Mouse (Mus musculus) limb, embryonic 13.5 days (tissue): ENCODE results near the gene March5. TPM values are rescaled to one million over a fixed set of nuclear protein-coding genes. Genes with fewer than 3 reads are reported as not detected.
A peak's percentile ranks its signal among the peaks of the same experiment; 100 is the strongest.
"Not testable (repeated sequence)": the region's sequence is repeated elsewhere in the genome, so short reads cannot be mapped to it uniquely, and the experiment has no call there.

ENCODE experiments used
- ATAC-seq: fragments of 200-750 bp; cut with Nextera tagmentation; 2 replicates; pipeline ENCODE4 v1.8.0; 2017; ENCODE audit warnings: low read depth, moderate number of reproducible peaks, moderate TSS enrichment; ENCODE audit not compliant: low FRiP score
- H3K27ac ChIP-seq: fragments of 300-500 bp; sonication (generic); 2 replicates; pipeline ENCODE4 v1.5.1; 2015; ENCODE audit warnings: inconsistent platforms, mild to moderate bottlenecking, moderate library complexity
- H3K27me3 ChIP-seq: fragments of 300-500 bp; sonication (generic); 2 replicates; pipeline ENCODE4 v1.6.1; 2015; ENCODE audit warnings: mild to moderate bottlenecking, inconsistent platforms
- H3K36me3 ChIP-seq: fragments of 300-500 bp; sonication (generic); 2 replicates; pipeline ENCODE4 v1.6.1; 2015; ENCODE audit warnings: inconsistent platforms, mild to moderate bottlenecking, moderate library complexity
- H3K4me1 ChIP-seq: fragments of 300-500 bp; sonication (generic); 2 replicates; pipeline ENCODE4 v1.6.1; 2015; ENCODE audit warnings: inconsistent platforms
- H3K4me2 ChIP-seq: fragments of 300-500 bp; sonication (generic); replicated peaks from 2 replicates; pipeline ENCODE4 v1.6.1; 2015; ENCODE audit warnings: inconsistent platforms, mild to moderate bottlenecking, moderate library complexity
- H3K4me3 ChIP-seq: fragments of 300-500 bp; sonication (generic); 2 replicates; pipeline ENCODE4 v1.5.1; 2015; ENCODE audit warnings: moderate library complexity, mild to moderate bottlenecking, inconsistent platforms
- H3K9ac ChIP-seq: fragments of 300-500 bp; sonication (generic); 2 replicates; pipeline ENCODE4 v1.6.1; 2015; ENCODE audit warnings: mild to moderate bottlenecking, inconsistent platforms
- H3K9me3 ChIP-seq: fragments of 300-500 bp; sonication (generic); 2 replicates; pipeline ENCODE4 v1.6.1; 2016; ENCODE audit warnings: inconsistent platforms
- WGBS: fragments of 180-500 bp; shearing (Covaris S2); methylation state at CpG from one replicate; pipeline ENCODE4 v1.1.7; 2015; 5-methylcytosine and 5-hydroxymethylcytosine counted together
- polyA plus RNA-seq: library from polyadenylated mRNA; unstranded; fragments of >200 nt; fragmentation: Nextera tagmentation; extraction: Ambion mirVana; gene quantifications from 2 replicates; pipeline ENCODE4 v1.2.1, GENCODE M21; 2015

Gene March5
- polyA plus RNA-seq, 1 experiment from 2014 or later, result 112 TPM

DNA sequence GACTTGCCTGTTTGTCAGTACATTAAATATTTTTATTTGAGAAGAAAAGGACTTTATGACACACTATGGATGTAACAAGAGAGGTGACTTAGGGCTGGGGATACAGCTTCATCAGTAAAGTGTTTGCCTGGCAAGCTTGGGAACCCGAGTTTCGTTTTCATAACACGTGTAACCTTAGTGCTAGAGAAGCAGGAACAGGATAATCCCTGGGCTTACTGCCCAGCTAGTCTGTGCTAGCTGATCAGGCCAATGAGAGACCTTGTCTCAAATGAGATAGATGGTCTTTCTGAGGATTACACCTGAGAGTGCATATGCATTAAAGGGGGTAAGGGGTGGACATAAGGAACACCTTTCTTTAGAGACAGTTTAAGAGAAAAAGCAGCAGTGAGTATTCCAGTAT, 4.1 kb downstream of the March5 start:
- WGBS, result 91% methylated on average over 3 of the region's 3 CpGs
- peaks cover 43% of the 10 kb centered on the region for H3K36me3 ChIP-seq
- no peak overlapping the region for H3K27ac ChIP-seq
- no peak overlapping the region for H3K9ac ChIP-seq
- no peak overlapping the region for H3K4me2 ChIP-seq
- ATAC-seq, result no peak
- H3K27me3 ChIP-seq, result no peaks in the 10 kb centered on the region
- no peak overlapping the region for H3K4me3 ChIP-seq
- H3K4me1 ChIP-seq, result peaks cover 13% of the 10 kb centered on the region
- no peaks in the 10 kb centered on the region for H3K9me3 ChIP-seq

DNA sequence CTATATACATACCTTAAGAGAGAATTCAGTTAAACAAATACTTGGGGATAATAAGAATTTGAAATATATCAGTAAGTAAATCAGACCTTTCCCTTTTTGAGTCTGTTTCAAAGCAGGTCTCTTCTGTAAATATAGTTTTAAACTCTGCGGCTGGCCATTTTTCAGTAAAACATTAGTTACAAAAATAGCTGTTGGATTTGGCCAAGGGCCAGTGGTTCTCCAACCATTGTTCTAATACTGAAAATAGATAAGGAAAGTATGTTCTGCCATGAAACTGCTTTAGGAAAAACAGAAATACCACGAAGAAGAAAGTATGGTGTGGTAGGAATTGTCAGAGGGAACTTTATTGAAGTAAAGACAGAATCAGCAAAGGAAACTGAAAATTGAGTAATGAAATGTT, 7.4 kb downstream of the March5 start:
- no peak for ATAC-seq
- Histone ChIP-seq H3K36me3 (peaks cover 71% of the 10 kb centered on the region), H3K9me3 (no peaks in the 10 kb centered on the region), H3K4me2 (no peak overlapping the region), H3K27me3 (no peaks in the 10 kb centered on the region), H3K4me3 (no peak overlapping the region), H3K27ac (no peak overlapping the region), H3K9ac (no peak overlapping the region), H3K4me1 (peaks cover 1% of the 10 kb centered on the region)
- 89% methylated on average over 2 of the region's 2 CpGs for WGBS

DNA sequence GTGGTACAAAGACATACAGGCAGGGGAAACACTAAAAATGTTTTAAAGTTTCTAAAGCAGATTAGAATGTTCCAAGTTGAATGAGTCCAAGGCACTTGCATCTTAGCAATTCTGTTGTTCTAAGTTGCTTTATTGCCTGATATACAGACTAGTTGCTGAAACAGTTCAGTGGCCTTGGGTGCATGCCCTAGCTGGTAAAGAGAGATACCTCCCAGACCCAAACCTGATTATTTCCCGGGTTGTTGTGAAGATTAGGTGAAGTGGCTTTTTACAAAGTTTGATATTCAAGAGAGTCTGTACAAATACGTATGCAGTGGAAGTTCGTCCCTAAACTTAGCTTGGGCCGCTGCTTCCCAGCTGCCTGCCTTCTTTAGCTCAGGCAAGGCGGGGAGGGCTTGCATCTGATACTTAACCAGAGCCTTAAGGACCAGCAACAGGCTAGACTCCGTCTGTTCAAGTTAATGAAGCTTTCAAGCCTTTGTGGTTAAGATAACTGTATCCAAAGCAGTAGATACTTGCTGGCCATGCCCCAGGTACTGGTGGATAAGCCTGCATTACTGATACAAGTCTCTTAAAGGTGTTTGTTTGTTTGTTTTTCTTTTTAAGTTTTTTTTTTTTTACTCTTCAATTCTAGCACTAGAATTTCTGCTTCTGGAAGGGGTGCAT, 18.0 kb downstream of the March5 start:
- H3K36me3 ChIP-seq, result peaks cover 50% of the 10 kb centered on the region
- no peaks in the 10 kb centered on the region for H3K27me3 ChIP-seq
- no peak overlapping the region for H3K27ac ChIP-seq
- ATAC-seq, result no peak
- H3K9me3 ChIP-seq, result no peaks in the 10 kb centered on the region
- no peak overlapping the region for H3K4me2 ChIP-seq
- H3K9ac ChIP-seq, result no peak overlapping the region
- H3K4me3 ChIP-seq, result no peak overlapping the region
- no peaks in the 10 kb centered on the region for H3K4me1 ChIP-seq
- WGBS, result 85% methylated on average over 6 of the region's 6 CpGs

DNA sequence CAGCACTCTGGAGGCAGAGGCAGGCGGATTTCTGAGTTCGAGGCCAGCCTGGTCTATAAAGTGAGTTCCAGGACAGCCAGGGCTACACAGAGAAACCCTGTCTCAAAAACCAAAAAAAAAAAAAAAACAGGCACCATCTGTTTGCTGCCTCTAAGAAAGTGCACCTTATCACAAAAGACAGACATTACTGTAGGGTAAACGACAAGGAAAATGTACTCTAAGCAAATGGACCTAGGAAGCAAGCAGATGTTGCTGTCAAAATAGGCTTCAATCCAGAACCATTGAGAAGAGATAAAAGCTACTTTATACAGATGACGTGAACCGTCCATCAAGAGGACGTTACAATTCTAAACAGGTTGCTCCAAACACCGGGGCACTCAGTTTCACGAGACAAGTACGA, 25.3 kb downstream of the March5 start:
- H3K27me3 ChIP-seq, result peaks cover 48% of the 10 kb centered on the region
- WGBS, result 58% methylated on average over 9 of the region's 9 CpGs
- H3K27ac ChIP-seq, H3K4me1 ChIP-seq, H3K36me3 ChIP-seq, H3K9me3 ChIP-seq, ATAC-seq, H3K4me3 ChIP-seq, H3K4me2 ChIP-seq, H3K9ac ChIP-seq: not testable (repeated sequence)

DNA sequence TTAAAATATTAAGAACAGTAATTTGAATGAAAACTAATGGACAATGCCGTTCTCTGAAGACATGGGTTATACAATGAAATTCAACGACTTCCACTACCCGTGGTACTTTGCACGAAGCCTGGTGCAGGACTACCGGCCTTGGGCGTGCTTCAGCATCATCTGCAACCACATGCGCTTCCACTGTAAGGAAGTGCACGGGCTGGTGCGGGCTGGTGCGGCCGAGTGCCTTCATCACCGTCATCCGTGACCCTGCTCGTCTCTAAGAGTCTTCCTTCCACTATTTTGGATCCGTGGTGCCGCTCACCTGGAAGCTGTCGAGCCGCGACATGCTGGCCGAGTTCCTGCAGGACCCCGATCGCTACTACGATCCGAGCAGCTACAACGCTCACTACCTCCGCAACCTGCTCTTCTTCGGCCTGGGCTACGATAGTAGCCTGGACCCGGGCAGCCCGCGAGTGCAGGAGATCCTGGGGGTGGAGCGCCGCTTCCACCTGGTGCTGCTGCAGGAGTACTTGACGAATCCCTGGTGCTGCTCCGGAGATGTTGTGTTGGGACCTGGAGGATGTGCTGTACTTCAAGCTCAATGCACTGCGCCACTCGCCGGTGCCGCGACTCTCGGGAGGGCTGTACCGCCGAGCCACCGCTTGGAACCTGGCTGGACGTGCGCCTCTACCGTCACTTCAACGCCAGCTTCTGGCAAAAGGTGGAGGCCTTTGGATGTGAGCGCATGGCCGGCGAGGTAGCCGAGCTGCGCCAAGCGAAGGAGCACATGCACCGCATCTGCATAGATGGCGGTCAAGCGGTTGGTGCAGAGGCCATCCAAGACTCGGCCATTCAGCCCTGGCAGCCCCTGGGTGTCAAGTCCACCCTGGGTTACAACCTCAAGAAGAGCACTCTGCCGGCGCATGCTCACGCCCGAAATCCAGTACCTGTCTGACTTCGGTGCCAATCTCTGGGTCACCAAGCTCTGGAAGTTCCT, 26.5 kb downstream of the March5 start:
- Histone ChIP-seq H3K4me3 (peak overlapping the region; percentile 39), H3K4me1 (peaks cover 12% of the 10 kb centered on the region), H3K36me3 (no peaks in the 10 kb centered on the region), H3K9ac (0 out of 2 replicates have a peak overlapping the region, but pooled peaks have one; percentile 39), H3K9me3 (no peaks in the 10 kb centered on the region), H3K4me2 (peak overlapping the region; percentile 73), H3K27ac (no peak overlapping the region), H3K27me3 (peaks cover 54% of the 10 kb centered on the region)
- WGBS, result 4% methylated on average over 63 of the region's 63 CpGs
- ATAC-seq, result no peak; the same call in 1 of the 2 replicates

DNA sequence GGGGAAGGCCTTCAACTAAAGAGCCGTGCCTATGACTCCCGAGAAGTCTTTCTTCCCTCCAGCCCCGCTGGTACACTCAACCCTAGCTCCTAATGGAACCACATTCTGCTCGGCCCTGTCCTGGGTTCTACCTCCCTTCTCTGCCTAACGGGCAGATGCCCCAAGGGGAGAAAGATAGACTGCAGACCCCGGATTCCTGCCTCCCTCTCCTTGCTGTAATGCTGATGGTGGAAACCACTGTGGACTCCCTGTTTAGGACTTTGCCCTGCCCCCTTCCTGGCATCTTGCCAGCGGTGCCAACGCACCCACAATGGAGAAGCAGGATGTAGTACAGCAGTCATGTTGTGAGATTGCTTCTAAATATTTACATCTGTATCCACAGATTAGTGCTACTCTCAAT, 28.5 kb downstream of the March5 start:
- no peak overlapping the region for H3K4me3 ChIP-seq
- no peaks in the 10 kb centered on the region for H3K36me3 ChIP-seq
- no peaks in the 10 kb centered on the region for H3K9me3 ChIP-seq
- H3K27me3 ChIP-seq, result peaks cover 54% of the 10 kb centered on the region
- no peak overlapping the region for H3K4me2 ChIP-seq
- no peak overlapping the region for H3K9ac ChIP-seq
- peaks cover 13% of the 10 kb centered on the region for H3K4me1 ChIP-seq
- WGBS, result 47% methylated on average over 8 of the region's 8 CpGs
- H3K27ac ChIP-seq, result no peak overlapping the region
- no peak for ATAC-seq

DNA sequence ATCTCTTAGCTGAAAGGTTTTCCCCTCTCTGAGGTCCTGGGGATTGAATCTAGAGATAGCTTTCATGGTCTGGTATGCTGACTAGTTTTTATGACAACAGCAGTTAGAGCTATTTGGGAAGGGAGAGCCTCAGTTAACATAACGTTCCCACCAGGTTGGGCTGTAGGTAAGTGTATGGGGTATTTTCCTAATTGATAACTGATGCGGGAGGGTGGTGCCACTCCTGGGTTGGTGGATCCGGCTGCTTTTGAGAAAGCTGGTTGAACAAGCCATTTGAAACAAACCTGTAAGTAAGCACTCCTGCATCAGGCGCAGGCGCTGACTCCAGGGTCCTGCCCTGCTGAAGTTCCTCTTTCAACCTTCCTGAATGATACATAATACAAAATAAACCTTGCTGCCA, 30.0 kb downstream of the March5 start:
- WGBS, result 46% methylated on average over 5 of the region's 5 CpGs
- no peak for ATAC-seq
- no peaks in the 10 kb centered on the region for H3K36me3 ChIP-seq
- no peak overlapping the region for H3K9ac ChIP-seq
- no peak overlapping the region for H3K27ac ChIP-seq
- no peak overlapping the region for H3K4me2 ChIP-seq
- peaks cover 51% of the 10 kb centered on the region for H3K27me3 ChIP-seq
- H3K4me3 ChIP-seq, result no peak overlapping the region
- no peaks in the 10 kb centered on the region for H3K9me3 ChIP-seq
- peaks cover 13% of the 10 kb centered on the region for H3K4me1 ChIP-seq

DNA sequence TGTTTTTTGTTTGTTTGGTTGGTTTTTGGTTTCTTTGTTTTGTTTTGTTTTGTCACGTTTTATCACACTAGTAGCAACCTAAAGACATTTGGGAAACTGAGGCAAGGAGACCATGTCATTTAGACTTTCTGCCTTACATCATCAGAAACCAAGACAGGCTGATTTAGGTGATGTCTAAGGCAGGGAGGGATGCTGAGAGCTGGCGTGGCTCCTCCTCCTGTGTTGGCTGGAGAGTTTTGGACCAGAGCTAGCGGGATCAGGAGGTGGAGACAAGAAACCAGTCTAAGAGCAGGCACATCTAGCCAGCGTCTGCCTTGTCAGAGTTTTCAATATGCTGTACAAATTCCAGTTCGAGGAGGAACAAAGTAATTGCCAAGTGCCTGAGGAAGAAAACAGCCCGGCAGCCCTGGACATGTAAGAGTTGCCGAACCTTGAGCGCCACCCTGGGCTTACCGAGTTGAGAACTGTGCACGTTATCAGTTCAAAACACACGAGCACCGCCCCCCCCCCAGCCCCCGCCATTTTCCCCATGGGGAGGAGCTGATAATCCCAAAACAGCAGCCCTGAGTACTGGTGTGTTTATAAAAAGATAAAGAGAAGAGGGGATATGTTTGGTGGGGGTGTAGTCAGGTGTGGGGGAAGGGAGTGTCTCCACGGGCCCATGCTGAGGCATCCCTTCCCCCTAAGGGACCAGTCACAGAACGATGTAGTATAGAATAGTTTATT, 30.5 kb downstream of the March5 start:
- Histone ChIP-seq H3K4me2 (no peak overlapping the region; the same call in 1 of the 2 replicates), H3K9ac (no peak overlapping the region), H3K9me3 (no peaks in the 10 kb centered on the region), H3K27me3 (peaks cover 46% of the 10 kb centered on the region), H3K36me3 (no peaks in the 10 kb centered on the region), H3K4me3 (no peak overlapping the region), H3K27ac (no peak overlapping the region), H3K4me1 (peaks cover 13% of the 10 kb centered on the region)
- ATAC-seq, result no peak
- WGBS, result 10% methylated on average over 15 of the region's 15 CpGs

DNA sequence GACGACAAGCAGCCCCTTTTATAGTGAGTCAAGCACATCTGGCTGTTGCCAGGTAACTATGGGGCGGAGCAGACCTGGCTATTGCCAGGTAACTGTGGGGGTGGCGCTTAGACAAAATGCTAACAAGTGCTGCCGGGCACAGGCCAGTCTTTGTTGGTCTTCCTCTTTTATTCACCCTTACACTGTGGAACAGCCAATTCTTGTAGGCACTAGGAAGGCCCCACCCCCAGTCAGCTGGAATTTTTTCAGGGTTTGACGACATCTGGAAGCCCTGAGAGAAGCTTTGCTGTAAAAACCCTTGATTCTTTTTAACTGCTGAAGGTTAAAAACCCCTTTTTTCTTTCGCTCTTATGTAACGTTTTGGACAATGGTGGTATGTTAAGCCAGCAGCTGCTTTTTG, 31.3 kb downstream of the March5 start:
- H3K4me3 ChIP-seq, result no peak overlapping the region
- H3K9ac ChIP-seq, result no peak overlapping the region
- no peak overlapping the region for H3K27ac ChIP-seq
- peaks cover 11% of the 10 kb centered on the region for H3K4me1 ChIP-seq
- no peaks in the 10 kb centered on the region for H3K36me3 ChIP-seq
- H3K27me3 ChIP-seq, result peaks cover 40% of the 10 kb centered on the region
- H3K4me2 ChIP-seq, result no peak overlapping the region
- H3K9me3 ChIP-seq, result no peaks in the 10 kb centered on the region
- WGBS, result 14% methylated on average over 7 of the region's 7 CpGs
- no peak for ATAC-seq

DNA sequence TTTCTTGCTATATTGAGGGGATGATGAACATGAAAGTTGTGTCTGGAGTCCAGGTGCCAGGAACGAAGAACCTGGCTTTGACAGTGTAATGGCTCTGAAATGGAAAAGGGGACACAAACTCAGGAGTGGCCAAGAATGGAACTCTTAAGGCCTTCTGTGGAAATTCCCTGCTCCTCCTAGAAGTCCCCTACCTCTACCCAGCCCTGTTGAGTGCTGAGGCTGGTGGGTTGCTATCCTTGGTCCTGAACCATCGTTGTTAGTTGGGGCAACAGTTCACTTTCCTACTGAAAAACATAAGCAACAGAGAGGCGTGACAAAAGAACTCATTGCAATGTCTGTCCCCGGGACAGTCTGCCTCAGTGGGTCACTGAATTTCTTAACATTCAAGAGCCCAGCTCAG, 31.8 kb downstream of the March5 start:
- no peak overlapping the region for H3K27ac ChIP-seq
- no peaks in the 10 kb centered on the region for H3K9me3 ChIP-seq
- peaks cover 35% of the 10 kb centered on the region for H3K27me3 ChIP-seq
- 19% methylated on average over 4 of the region's 4 CpGs for WGBS
- H3K9ac ChIP-seq, result no peak overlapping the region
- ATAC-seq, result no peak
- no peak overlapping the region for H3K4me3 ChIP-seq
- H3K4me2 ChIP-seq, result no peak overlapping the region
- H3K36me3 ChIP-seq, result no peaks in the 10 kb centered on the region
- peaks cover 7% of the 10 kb centered on the region for H3K4me1 ChIP-seq

DNA sequence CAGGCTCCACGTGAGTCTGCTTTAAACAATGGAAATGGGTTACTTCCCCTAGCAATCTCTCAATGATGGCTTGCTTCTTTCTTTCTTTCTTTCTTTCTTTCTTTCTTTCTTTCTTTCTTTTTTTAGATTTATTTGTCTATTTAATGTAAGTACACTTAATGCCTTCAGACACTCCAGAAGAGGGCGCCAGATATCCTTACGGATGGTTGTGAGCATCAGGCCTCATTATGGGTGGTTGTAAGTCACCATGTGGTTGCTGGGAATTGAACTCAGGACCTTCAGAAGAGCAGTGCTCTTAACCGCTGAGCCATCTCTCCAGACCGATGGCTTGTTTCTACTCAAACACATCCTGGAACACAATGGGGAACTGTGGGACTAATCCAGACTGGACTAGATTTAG, 33.9 kb downstream of the March5 start:
- no peak overlapping the region for H3K4me2 ChIP-seq
- H3K36me3 ChIP-seq, result no peaks in the 10 kb centered on the region
- no peak overlapping the region for H3K4me3 ChIP-seq
- 0 out of 2 replicates have a peak, but pooled peaks cover 5% of the 10 kb centered on the region for H3K4me1 ChIP-seq
- WGBS, result 71% methylated on average over 5 of the region's 5 CpGs
- ATAC-seq, result no peak
- no peak overlapping the region for H3K27ac ChIP-seq
- H3K9me3 ChIP-seq, result no peaks in the 10 kb centered on the region
- H3K27me3 ChIP-seq, result peaks cover 16% of the 10 kb centered on the region
- H3K9ac ChIP-seq, result no peak overlapping the region

DNA sequence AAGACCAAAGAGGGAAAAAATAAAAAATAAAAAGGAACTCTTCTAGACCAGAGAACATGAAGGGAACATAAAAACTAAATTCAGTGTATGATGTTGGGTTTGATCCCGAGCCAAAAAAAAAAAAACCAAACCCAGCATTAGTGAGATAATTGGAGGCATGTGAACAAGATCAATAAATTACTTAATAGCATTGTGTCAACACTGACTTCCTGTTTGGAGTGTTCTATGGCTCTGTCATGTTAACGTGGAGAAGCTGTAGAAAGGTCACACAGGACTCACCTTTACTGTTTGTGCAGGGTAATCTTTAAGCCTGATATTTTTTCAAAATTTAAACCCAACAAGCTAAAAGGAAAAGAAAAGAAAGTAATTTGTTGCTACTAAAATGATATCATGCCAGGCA, 35.4 kb downstream of the March5 start:
- H3K4me3 ChIP-seq, result no peak overlapping the region
- no peak overlapping the region for H3K27ac ChIP-seq
- no peaks in the 10 kb centered on the region for H3K36me3 ChIP-seq
- H3K4me2 ChIP-seq, result no peak overlapping the region
- no peak for ATAC-seq
- peaks cover 5% of the 10 kb centered on the region; the same call in 1 of the 2 replicates for H3K27me3 ChIP-seq
- no peaks in the 10 kb centered on the region for H3K9me3 ChIP-seq
- WGBS, result 15% methylated on average over 2 of the region's 2 CpGs
- no peak overlapping the region for H3K9ac ChIP-seq
- H3K4me1 ChIP-seq, result 0 out of 2 replicates have a peak, but pooled peaks cover 5% of the 10 kb centered on the region
